Comparison of ENCODE assay signal across 11 mouse cellular contexts in the genomic region with DNA sequence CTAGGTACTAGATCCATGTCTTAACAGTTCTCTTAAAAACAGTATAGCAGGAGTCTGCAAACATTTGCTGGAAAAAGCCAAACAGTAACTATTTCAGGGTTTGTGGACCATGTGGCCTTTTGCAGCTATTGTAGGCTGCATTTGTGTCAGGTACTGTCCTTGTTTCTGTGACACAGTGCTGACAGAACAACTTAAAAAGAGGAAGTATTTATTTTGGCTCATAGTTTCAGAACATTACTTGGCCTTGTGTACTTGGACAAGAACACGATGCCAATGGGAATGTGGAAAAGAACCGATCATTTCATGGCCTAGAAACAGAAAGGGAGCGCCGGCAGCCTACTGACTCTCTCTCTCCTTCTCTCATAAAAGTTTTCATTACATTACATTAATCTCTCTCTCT. TPM values are rescaled to one million over a fixed set of nuclear protein-coding genes. Genes with fewer than 3 reads are reported as not detected.
"Had no signal": no experiment of that assay in that cellular context is flagged by ENCODE, and none has a peak within 500 bp of the region (broad histone marks: within the 10 kb centered on the region; RNA-seq: fewer than 3 reads in every experiment).

No protein-coding gene starts in this region.

- H3K27ac ChIP-seq: left cerebral cortex, adult 2 months; limb, embryonic 10.5 days; liver, embryonic 14.5 days; midbrain, embryonic 12.5 days had no signal

- H3K4me1 ChIP-seq: limb, embryonic 10.5 days; midbrain, embryonic 12.5 days had no signal

- H3K4me3 ChIP-seq: left cerebral cortex, adult 2 months; limb, embryonic 10.5 days; midbrain, embryonic 12.5 days had no signal

- DNase-seq: lung, adult 2 months; right cerebral cortex, adult 18-20 months; right cerebral cortex, postnatal 25 days; thymus, postnatal 36 days had no signal

- H3K27me3 ChIP-seq: midbrain, embryonic 12.5 days had no signal

RNA-seq across cellular contexts. Expression of gene Cilp, which starts 38.6 kb away (rescaled TPM):
- total RNA-seq: layer of hippocampus, postnatal 25 days; left cerebral cortex, postnatal 14 days; megakaryocyte-erythroid progenitor cell, adult 5-6 weeks had no signal
